Mouse (Mus musculus) inflammation-experienced regulatory T-cells (primary cell): ENCODE data around the gene Gm21897. TPM values are rescaled to one million over a fixed set of nuclear protein-coding genes. Genes with fewer than 3 reads are reported as not detected.

Experiments
- polyA plus RNA-seq, 2 experiments: library from polyadenylated mRNA; unstranded; fragments of 100-300 nt; shearing (Covaris generic); gene quantifications; one replicate each; pipeline ENCODE4 v1.2.1; 2017

The Gm21897 gene
- not detected for polyA plus RNA-seq

GRCm38 (mm10) chr16:15317158-15317557, at the start of gene Gm21897:
Gene Gm21897 (plus strand): TSS chr16:15317458.

